Mouse (Mus musculus) lung, embryonic 15.5 days (tissue): ENCODE results near the gene Gm4763. TPM values are rescaled to one million over a fixed set of nuclear protein-coding genes. Genes with fewer than 3 reads are reported as not detected.
"Not testable (repeated sequence)": the region's sequence is repeated elsewhere in the genome, so short reads cannot be mapped to it uniquely, and the experiment has no call there.

Source experiments
- ATAC-seq: fragments of 200-750 bp; cut with Nextera tagmentation; 2 replicates; pipeline ENCODE4 v1.8.0; 2017; ENCODE audit warnings: moderate number of reproducible peaks, borderline replicate concordance; ENCODE audit not compliant: low FRiP score, low TSS enrichment; ENCODE audit errors: extremely low read depth
- H3K27ac ChIP-seq: fragments of 300-500 bp; sonication (generic); 2 replicates; pipeline ENCODE4 v1.5.1; 2015; ENCODE audit warnings: moderate library complexity, mild to moderate bottlenecking, inconsistent platforms
- H3K27me3 ChIP-seq: fragments of 300-500 bp; sonication (generic); 2 replicates; pipeline ENCODE4 v1.6.1; 2015; ENCODE audit warnings: inconsistent platforms
- H3K36me3 ChIP-seq: fragments of 300-500 bp; sonication (generic); 2 replicates; pipeline ENCODE4 v1.6.1; 2015; ENCODE audit warnings: inconsistent platforms
- H3K4me1 ChIP-seq: fragments of 300-500 bp; sonication (generic); 2 replicates; pipeline ENCODE4 v1.6.1; 2015; ENCODE audit warnings: inconsistent platforms
- H3K4me2 ChIP-seq: fragments of 300-500 bp; sonication (generic); 2 replicates; pipeline ENCODE4 v1.6.1; 2015; ENCODE audit warnings: inconsistent platforms, mild to moderate bottlenecking, moderate library complexity
- H3K4me3 ChIP-seq: fragments of 300-500 bp; sonication (generic); 2 replicates; pipeline ENCODE4 v1.5.1; 2015; ENCODE audit warnings: mild to moderate bottlenecking, inconsistent platforms
- H3K9ac ChIP-seq: fragments of 300-500 bp; sonication (generic); 2 replicates; pipeline ENCODE4 v1.6.1; 2015; ENCODE audit warnings: inconsistent platforms
- H3K9me3 ChIP-seq: fragments of 300-500 bp; sonication (generic); 2 replicates; pipeline ENCODE4 v1.6.1; 2016; ENCODE audit warnings: inconsistent platforms
- WGBS: fragments of 180-500 bp; shearing (Covaris S2); methylation state at CpG from one replicate; pipeline ENCODE4 v1.1.7; 2015; 5-methylcytosine and 5-hydroxymethylcytosine counted together
- polyA plus RNA-seq: library from polyadenylated mRNA; unstranded; fragments of >200 nt; fragmentation: Nextera tagmentation; extraction: Ambion mirVana; gene quantifications from 2 replicates; pipeline ENCODE4 v1.2.1, GENCODE M21; 2015

Gene Gm4763
- polyA plus RNA-seq, 1 experiment from 2014 or later, result not detected

- 48% methylated on average over 6 of the region's 6 CpGs for WGBS
- H3K4me2 ChIP-seq, result no peak overlapping the region
- no peaks in the 10 kb centered on the region for H3K36me3 ChIP-seq
- no peaks in the 10 kb centered on the region for H3K4me1 ChIP-seq
- H3K9ac ChIP-seq, result no peak overlapping the region
- no peak overlapping the region for H3K27ac ChIP-seq
- no peaks in the 10 kb centered on the region for H3K9me3 ChIP-seq
- no peaks in the 10 kb centered on the region for H3K27me3 ChIP-seq
- no peak overlapping the region for H3K4me3 ChIP-seq
- no peak for ATAC-seq
Observed at GRCm38 (mm10) chr7:24715039-24715438, 11.7 kb downstream of the Gm4763 start.

GRCm38 (mm10) chr7:24708832-24709292 lies 17.8 kb downstream of the Gm4763 start, which contains the start of gene BC049730:
TSS of gene BC049730 (plus strand) at chr7:24709242.
- no peaks in the 10 kb centered on the region for H3K9me3 ChIP-seq
- H3K27me3 ChIP-seq, result no peaks in the 10 kb centered on the region
- WGBS, result 90% methylated on average over 14 of the region's 14 CpGs
- H3K4me2 ChIP-seq, result no peak within 1 kb of the TSS
- ATAC-seq, result no peak
- H3K9ac ChIP-seq, result no peak within 1 kb of the TSS
- no peak within 1 kb of the TSS for H3K4me3 ChIP-seq
- H3K27ac ChIP-seq, result no peak within 1 kb of the TSS
- H3K4me1 ChIP-seq, result no peaks in the 10 kb centered on the region
- no peaks in the 10 kb centered on the region for H3K36me3 ChIP-seq

DNA sequence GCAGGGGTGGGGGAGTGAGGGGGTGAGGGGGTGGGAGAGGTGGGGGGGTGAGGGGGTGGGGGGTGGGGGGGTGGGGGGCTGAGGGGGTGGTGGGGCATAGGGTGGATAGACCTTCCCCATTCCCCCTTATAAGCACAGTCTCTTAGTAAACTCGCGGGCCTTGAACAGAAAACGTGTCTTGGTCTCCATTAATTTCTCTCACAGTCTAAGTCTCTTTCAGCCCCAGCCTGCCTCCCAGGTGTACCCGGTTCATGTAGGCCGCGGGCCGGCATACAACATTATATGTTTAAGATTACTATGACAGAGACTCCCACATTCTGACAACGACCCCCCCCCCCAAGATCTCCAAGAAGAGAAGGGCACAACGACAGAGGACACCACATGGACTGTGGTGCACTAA lies 23.9 kb downstream of the Gm4763 start:
- H3K36me3 ChIP-seq, H3K4me2 ChIP-seq, H3K4me1 ChIP-seq, H3K4me3 ChIP-seq, H3K9ac ChIP-seq, H3K27ac ChIP-seq, ATAC-seq, H3K9me3 ChIP-seq, H3K27me3 ChIP-seq: not testable (repeated sequence)
- 72% methylated on average over 9 of the region's 9 CpGs for WGBS

- H3K9me3 ChIP-seq, H3K36me3 ChIP-seq, H3K27ac ChIP-seq, ATAC-seq, H3K4me3 ChIP-seq, H3K4me1 ChIP-seq, H3K4me2 ChIP-seq, H3K9ac ChIP-seq, H3K27me3 ChIP-seq: not testable (repeated sequence)
- WGBS, result 87% methylated on average over 4 of the region's 4 CpGs
Observed at GRCm38 (mm10) chr7:24697891-24698290, 28.8 kb downstream of the Gm4763 start.

- not testable (repeated sequence) for H3K9ac ChIP-seq, H3K36me3 ChIP-seq, H3K9me3 ChIP-seq, H3K4me2 ChIP-seq, H3K27me3 ChIP-seq, H3K27ac ChIP-seq, H3K4me3 ChIP-seq, H3K4me1 ChIP-seq, ATAC-seq
- 78% methylated on average over 3 of the region's 3 CpGs for WGBS
Observed at GRCm38 (mm10) chr7:24692693-24693092, 34.0 kb downstream of the Gm4763 start.

DNA sequence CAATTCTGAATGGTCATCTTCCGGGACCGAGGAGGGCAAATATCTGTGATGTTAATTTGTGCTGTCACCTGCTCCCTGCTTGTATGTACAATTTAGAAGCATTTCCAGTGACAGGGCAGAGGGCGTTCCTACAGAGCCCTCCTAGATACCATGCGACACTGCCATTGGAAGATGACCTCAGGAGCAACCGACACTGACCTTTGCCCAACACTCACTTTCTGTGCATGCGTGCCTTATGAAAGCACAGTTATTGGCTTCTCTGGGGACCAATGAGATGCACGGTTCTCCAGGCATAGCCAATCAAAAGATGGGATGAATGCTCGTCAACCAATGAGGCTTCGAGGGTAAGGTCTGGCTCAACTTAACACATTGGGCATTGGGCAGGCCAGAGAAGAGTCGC lies 39.2 kb downstream of the Gm4763 start:
- H3K4me1 ChIP-seq, H3K27me3 ChIP-seq, H3K27ac ChIP-seq, H3K4me2 ChIP-seq, H3K9me3 ChIP-seq, H3K36me3 ChIP-seq, ATAC-seq, H3K4me3 ChIP-seq, H3K9ac ChIP-seq: not testable (repeated sequence)
- 89% methylated on average over 10 of the region's 10 CpGs for WGBS

GRCm38 (mm10) chr7:24684121-24684520 lies 42.6 kb downstream of the Gm4763 start:
- not testable (repeated sequence) for H3K27ac ChIP-seq, H3K4me1 ChIP-seq, H3K36me3 ChIP-seq, H3K27me3 ChIP-seq, ATAC-seq, H3K9ac ChIP-seq, H3K4me3 ChIP-seq, H3K4me2 ChIP-seq, H3K9me3 ChIP-seq
- WGBS, result 74% methylated on average over 7 of the region's 7 CpGs

DNA sequence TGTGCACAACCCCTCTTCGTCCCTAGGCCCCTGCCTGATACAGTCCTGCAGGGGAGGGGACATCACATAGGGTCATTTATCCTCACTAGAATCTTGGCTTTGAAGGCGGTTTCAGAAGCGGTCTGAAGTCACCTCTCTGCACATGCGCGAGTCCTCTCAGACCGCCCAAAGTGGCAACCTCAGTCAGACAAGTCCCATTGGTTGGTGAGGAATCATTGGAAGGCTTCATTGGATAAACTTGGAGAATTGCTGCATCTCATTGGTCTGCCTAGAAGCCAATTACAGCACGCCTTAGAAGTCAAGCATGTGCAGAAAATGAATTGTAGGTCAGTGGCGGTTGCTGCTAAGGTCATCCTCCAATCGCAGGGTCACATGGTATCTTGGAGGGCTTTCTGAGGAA lies 50.1 kb downstream of the Gm4763 start, which contains the start of gene Tex101:
Tex101 (minus strand) TSS at position 101 of the 400 bp plus-strand sequence.
- Histone ChIP-seq H3K36me3 (no peaks in the 10 kb centered on the region), H3K4me2 (no peak within 1 kb of the TSS), H3K4me1 (0 out of 2 replicates have a peak, but pooled peaks cover 4% of the 10 kb centered on the region), H3K9ac (no peak within 1 kb of the TSS), H3K27me3 (no peaks in the 10 kb centered on the region), H3K27ac (no peak within 1 kb of the TSS), H3K4me3 (no peak within 1 kb of the TSS), H3K9me3 (no peaks in the 10 kb centered on the region)
- ATAC-seq, result no peak
- WGBS, result 82% methylated on average over 9 of the region's 9 CpGs

DNA sequence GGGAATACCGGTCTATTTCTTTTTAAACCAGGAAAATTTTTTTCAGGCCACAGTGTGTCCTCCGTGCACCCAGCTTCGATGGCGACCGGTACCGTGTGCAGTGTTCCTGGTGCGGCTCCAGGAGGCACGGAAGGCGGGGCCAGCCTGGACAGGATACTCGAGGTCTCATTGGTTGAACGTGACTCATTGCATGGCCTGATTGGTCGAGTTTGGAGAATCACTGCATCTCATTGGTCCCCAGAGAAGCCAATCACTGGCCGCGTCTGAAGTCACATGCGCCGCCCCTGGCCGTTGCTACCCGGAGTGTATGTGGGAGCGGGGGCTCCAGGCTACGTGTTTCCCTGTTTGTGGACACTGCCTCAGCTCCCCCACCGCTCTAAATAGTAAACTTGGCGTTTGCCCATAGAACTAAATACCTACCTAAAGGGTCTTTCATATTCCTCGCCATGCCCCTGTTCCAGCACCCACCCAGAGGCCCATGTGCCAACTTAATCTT lies 54.7 kb downstream of the Gm4763 start:
- Histone ChIP-seq H3K27me3 (no peaks in the 10 kb centered on the region), H3K4me1 (0 out of 2 replicates have a peak, but pooled peaks cover 4% of the 10 kb centered on the region), H3K4me3 (no peak overlapping the region), H3K9me3 (no peaks in the 10 kb centered on the region), H3K36me3 (no peaks in the 10 kb centered on the region), H3K9ac (no peak overlapping the region), H3K27ac (no peak overlapping the region), H3K4me2 (no peak overlapping the region)
- ATAC-seq, result no peak
- 90% methylated on average over 23 of the region's 23 CpGs for WGBS

Other genes starting within 250 kb of the Gm4763 start
- 2.8 and 3.5 TPM in 2 replicates for gene Cadm4, start 244.9 kb downstream of the Gm4763 start, polyA plus RNA-seq
- 42.7 and 47.2 TPM in 2 replicates for gene Zfp428, start 219.9 kb downstream of the Gm4763 start, polyA plus RNA-seq
- gene AC161166.1, start 214.5 kb downstream of the Gm4763 start, polyA plus RNA-seq, result 0.19 and 0.47 TPM in 2 replicates
- gene Irgq, start 196.2 kb downstream of the Gm4763 start, polyA plus RNA-seq, result 7.8 and 7.9 TPM in 2 replicates
- gene Pinlyp, start 180.8 kb downstream of the Gm4763 start, polyA plus RNA-seq, result 0.39 and 0.54 TPM in 2 replicates
- gene Xrcc1, start 180.6 kb downstream of the Gm4763 start, polyA plus RNA-seq, result 109 and 118 TPM in 2 replicates
- gene Ethe1, start 139.4 kb downstream of the Gm4763 start, polyA plus RNA-seq, result 23.8 and 24.2 TPM in 2 replicates
- gene Zfp575, start 139.3 kb downstream of the Gm4763 start, polyA plus RNA-seq, result 2.8 and 3.0 TPM in 2 replicates
- 0.15 and 0.21 TPM in 2 replicates for gene Phldb3, start 116.1 kb downstream of the Gm4763 start, polyA plus RNA-seq
- gene Lypd3, start 90.4 kb downstream of the Gm4763 start, polyA plus RNA-seq, result 0.18 and 0.40 TPM in 2 replicates
- gene Tex101, start 50.2 kb downstream of the Gm4763 start, polyA plus RNA-seq, result not detected in 2 replicates
- not detected in 2 replicates for gene BC049730, start 17.7 kb downstream of the Gm4763 start, polyA plus RNA-seq
- gene Cd177, start 33.4 kb upstream of the Gm4763 start, polyA plus RNA-seq, result 0.73 and 0.75 TPM in 2 replicates
- gene Ceacam10, start 50.3 kb upstream of the Gm4763 start, polyA plus RNA-seq, result 0.15 TPM in 1 of 2 replicates, not detected in the other
- gene Gm9844, start 135.3 kb upstream of the Gm4763 start, polyA plus RNA-seq, result 14.1 and 18.4 TPM in 2 replicates
- not detected in 2 replicates for gene Lypd4, start 143.0 kb upstream of the Gm4763 start, polyA plus RNA-seq
- not detected in 2 replicates for gene Dmrtc2, start 143.1 kb upstream of the Gm4763 start, polyA plus RNA-seq
- gene Rps19, start 157.5 kb upstream of the Gm4763 start, polyA plus RNA-seq, result 2,408 and 2,762 TPM in 2 replicates
- 0.25 and 0.52 TPM in 2 replicates for gene Cd79a, start 170.5 kb upstream of the Gm4763 start, polyA plus RNA-seq
- gene Arhgef1, start 176.0 kb upstream of the Gm4763 start, polyA plus RNA-seq, result 115 and 128 TPM in 2 replicates
- not detected in 2 replicates for gene Gm4881, start 217.6 kb upstream of the Gm4763 start, polyA plus RNA-seq
- gene Rabac1, start 245.8 kb upstream of the Gm4763 start, polyA plus RNA-seq, result 154 and 156 TPM in 2 replicates